Mouse (Mus musculus): ENCODE measurements around the gene Egflam.

Gene Egflam

GRCm38 (mm10) chr15:7215845-7216244 is 182.3 kb downstream of the Egflam start:
- DNase-seq: no peak

GRCm38 (mm10) chr15:7213683-7214082 is 184.5 kb downstream of the Egflam start:
- no peak for DNase-seq

- DNase-seq: no peak
Observed at GRCm38 (mm10) chr15:7208180-7208579, 190.0 kb downstream of the Egflam start.

- DNase-seq: no peak
Observed at GRCm38 (mm10) chr15:7207292-7207691, 190.9 kb downstream of the Egflam start.

GRCm38 (mm10) chr15:7206110-7206509 is 192.1 kb downstream of the Egflam start:
- no peak for DNase-seq

GRCm38 (mm10) chr15:7204917-7205316 is 193.3 kb downstream of the Egflam start:
- no peak for DNase-seq

- DNase-seq: peak; percentile 56
Observed at GRCm38 (mm10) chr15:7203606-7204330, 194.4 kb downstream of the Egflam start.

GRCm38 (mm10) chr15:7202981-7203380 is 195.2 kb downstream of the Egflam start:
- DNase-seq: no peak

GRCm38 (mm10) chr15:7201421-7202380 is 196.5 kb downstream of the Egflam start:
- no peak for DNase-seq

- no peak for DNase-seq
Observed at GRCm38 (mm10) chr15:7200286-7200685, 197.9 kb downstream of the Egflam start.

GRCm38 (mm10) chr15:7198816-7199215 is 199.4 kb downstream of the Egflam start:
- peak; percentile 20 for DNase-seq

- DNase-seq: no peak
Observed at GRCm38 (mm10) chr15:7197652-7198445, 200.3 kb downstream of the Egflam start.

GRCm38 (mm10) chr15:7194748-7195221 is 203.4 kb downstream of the Egflam start:
- DNase-seq: no peak

- no peak for DNase-seq
Observed at GRCm38 (mm10) chr15:7194147-7194720, 204.0 kb downstream of the Egflam start.

- DNase-seq: no peak
Observed at GRCm38 (mm10) chr15:7192582-7192981, 205.6 kb downstream of the Egflam start.

GRCm38 (mm10) chr15:7191074-7191473 is 207.1 kb downstream of the Egflam start:
- no peak for DNase-seq

GRCm38 (mm10) chr15:7189678-7190454 is 208.3 kb downstream of the Egflam start:
- DNase-seq: peak; percentile 33

GRCm38 (mm10) chr15:7187682-7188081 is 210.5 kb downstream of the Egflam start:
- no peak for DNase-seq

- no peak for DNase-seq
Observed at GRCm38 (mm10) chr15:7180576-7180975, 217.6 kb downstream of the Egflam start.

GRCm38 (mm10) chr15:7173776-7174175 is 224.4 kb downstream of the Egflam start:
- no peak for DNase-seq

GRCm38 (mm10) chr15:7173346-7173745 is 224.8 kb downstream of the Egflam start:
- DNase-seq: no peak

- DNase-seq: peak; percentile 24
Observed at GRCm38 (mm10) chr15:7172875-7173274, 225.3 kb downstream of the Egflam start.
